Mouse (Mus musculus): Measurements from ENCODE around the gene Igdcc3.

DNA sequence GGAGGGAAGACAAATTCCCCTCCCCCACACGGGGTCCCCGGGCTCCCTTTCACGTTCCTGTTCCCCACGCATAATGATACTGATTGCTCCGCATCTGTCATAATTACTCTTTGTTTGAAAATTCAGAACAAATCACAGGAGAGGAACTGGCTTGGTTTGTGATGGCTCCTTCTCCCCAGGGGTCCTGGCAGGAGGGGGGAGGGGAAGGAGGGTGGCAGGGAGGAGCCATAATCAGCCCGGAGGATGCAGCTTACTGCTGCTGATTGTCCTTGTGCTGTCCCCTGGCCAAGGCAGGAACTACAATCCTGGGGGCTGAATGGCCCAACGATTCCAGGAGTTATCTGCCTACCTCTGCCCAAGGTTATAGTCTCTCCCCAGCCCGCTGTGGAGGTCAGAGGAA is 15.6 kb downstream of the Igdcc3 start:
- TF ChIP-seq GATA1 (IDR thresholded peaks at IDR 0.05; ENCODE audit: borderline replicate concordance, low read length) (no peak), FLI1 (IDR thresholded peaks at IDR 0.05; ENCODE audit: low read length) (no peak)

Measured in megakaryocyte, embryonic 14.5 days (primary cell).